Mouse (Mus musculus): ENCODE results near the gene Hsd17b6. TPM values are rescaled to one million over a fixed set of nuclear protein-coding genes. Genes with fewer than 3 reads are reported as not detected.
"Not testable (repeated sequence)": the region's sequence is repeated elsewhere in the genome, so short reads cannot be mapped to it uniquely, and the experiment has no call there.

The Hsd17b6 gene
- polyA plus RNA-seq (2015; fragmentation: Nextera tagmentation; extraction: Ambion mirVana), result 0.09 and 0.13 TPM in 2 replicates

- H3K4me3 ChIP-seq (replicated peaks), result no peak within 1 kb of the TSS
- no peaks in the 10 kb centered on the region for H3K36me3 ChIP-seq (replicated peaks)
- no peak within 1 kb of the TSS for H3K4me2 ChIP-seq
- H3K27ac ChIP-seq (replicated peaks), result no peak within 1 kb of the TSS
- 0 out of 2 replicates have a peak, but pooled peaks cover 2% of the 10 kb centered on the region for H3K4me1 ChIP-seq (replicated peaks)
- no peaks in the 10 kb centered on the region for H3K9me3 ChIP-seq (replicated peaks)
- no peak for ATAC-seq (ENCODE audit: insufficient read depth)
- H3K9ac ChIP-seq, result no peak within 1 kb of the TSS
- 71% methylated on average over 1 of the region's 1 CpGs for WGBS (ENCODE audit: insufficient replicate concordance)
- no peaks in the 10 kb centered on the region for H3K27me3 ChIP-seq
Measured at GRCm38 (mm10) chr10:128007446-128007845, at the start of gene Hsd17b6. Gene Hsd17b6 (minus strand): TSS chr10:128007611.

GRCm38 (mm10) chr10:128053001-128053400 is 45.6 kb upstream of the Hsd17b6 start:
- no peak for ATAC-seq (ENCODE audit: insufficient read depth)
- WGBS (ENCODE audit: insufficient replicate concordance), result 88% methylated on average over 8 of the region's 8 CpGs
- no peak overlapping the region for H3K27ac ChIP-seq (replicated peaks)

GRCm38 (mm10) chr10:128052136-128052535 is 44.7 kb upstream of the Hsd17b6 start:
- not testable (repeated sequence) for H3K9me3 ChIP-seq (replicated peaks); H3K27ac ChIP-seq (replicated peaks); H3K9ac ChIP-seq; H3K4me1 ChIP-seq (replicated peaks); H3K4me2 ChIP-seq; ATAC-seq (ENCODE audit: insufficient read depth); H3K4me3 ChIP-seq (replicated peaks); H3K27me3 ChIP-seq
- WGBS (ENCODE audit: insufficient replicate concordance), result 67% methylated on average over 1 of the region's 2 CpGs
- peaks cover 44% of the 10 kb centered on the region for H3K36me3 ChIP-seq (replicated peaks)

More at GRCm38 (mm10) chr10:128053001-128053400, 45.6 kb upstream of the Hsd17b6 start:
- Histone ChIP-seq H3K4me1 (replicated peaks) (peaks cover 7% of the 10 kb centered on the region), H3K9me3 (replicated peaks) (no peaks in the 10 kb centered on the region), H3K27me3 (no peaks in the 10 kb centered on the region), H3K4me2 (no peak overlapping the region), H3K36me3 (replicated peaks) (peaks cover 35% of the 10 kb centered on the region), H3K9ac (no peak overlapping the region), H3K4me3 (replicated peaks) (no peak overlapping the region)

GRCm38 (mm10) chr10:128051589-128051988 is 44.2 kb upstream of the Hsd17b6 start:
- H3K27ac ChIP-seq (replicated peaks), result no peak overlapping the region
- no peaks in the 10 kb centered on the region for H3K4me1 ChIP-seq (replicated peaks)
- H3K9ac ChIP-seq, result no peak overlapping the region
- ATAC-seq (ENCODE audit: insufficient read depth), result no peak
- no peaks in the 10 kb centered on the region for H3K27me3 ChIP-seq
- no peak overlapping the region for H3K4me3 ChIP-seq (replicated peaks)
- peaks cover 50% of the 10 kb centered on the region for H3K36me3 ChIP-seq (replicated peaks)
- no peak overlapping the region for H3K4me2 ChIP-seq
- no peaks in the 10 kb centered on the region for H3K9me3 ChIP-seq (replicated peaks)
- WGBS (ENCODE audit: insufficient replicate concordance), result 88% methylated on average over 5 of the region's 5 CpGs

- H3K4me2 ChIP-seq, result no peak overlapping the region
- peaks cover 62% of the 10 kb centered on the region for H3K36me3 ChIP-seq (replicated peaks)
- no peaks in the 10 kb centered on the region for H3K27me3 ChIP-seq
- H3K9ac ChIP-seq, result no peak overlapping the region
- no peak overlapping the region for H3K4me3 ChIP-seq (replicated peaks)
- H3K4me1 ChIP-seq (replicated peaks), result peaks cover 3% of the 10 kb centered on the region; the same call in 1 of the 2 replicates
- ATAC-seq (ENCODE audit: insufficient read depth), result no peak
- WGBS (ENCODE audit: insufficient replicate concordance), result 80% methylated on average over 2 of the region's 2 CpGs
- no peak overlapping the region for H3K27ac ChIP-seq (replicated peaks)
- no peaks in the 10 kb centered on the region for H3K9me3 ChIP-seq (replicated peaks)
Measured at GRCm38 (mm10) chr10:128050355-128050754, 42.9 kb upstream of the Hsd17b6 start.

- 83% methylated on average over 2 of the region's 2 CpGs for WGBS (ENCODE audit: insufficient replicate concordance)
- no peak overlapping the region for H3K27ac ChIP-seq (replicated peaks)
- no peak overlapping the region for H3K4me2 ChIP-seq
- no peak for ATAC-seq (ENCODE audit: insufficient read depth)
- no peak overlapping the region for H3K4me3 ChIP-seq (replicated peaks)
- H3K9me3 ChIP-seq (replicated peaks), result no peaks in the 10 kb centered on the region
- H3K36me3 ChIP-seq (replicated peaks), result peaks cover 67% of the 10 kb centered on the region
- H3K9ac ChIP-seq, result no peak overlapping the region
- H3K4me1 ChIP-seq (replicated peaks), result peaks cover 9% of the 10 kb centered on the region
- no peaks in the 10 kb centered on the region for H3K27me3 ChIP-seq
Measured at GRCm38 (mm10) chr10:128049741-128050140, 42.3 kb upstream of the Hsd17b6 start.

GRCm38 (mm10) chr10:128048157-128048556 is 40.7 kb upstream of the Hsd17b6 start:
- Histone ChIP-seq H3K4me3 (replicated peaks) (no peak overlapping the region), H3K36me3 (replicated peaks) (peaks cover 83% of the 10 kb centered on the region), H3K27ac (replicated peaks) (no peak overlapping the region), H3K9me3 (replicated peaks) (no peaks in the 10 kb centered on the region), H3K9ac (no peak overlapping the region), H3K4me2 (no peak overlapping the region), H3K27me3 (no peaks in the 10 kb centered on the region), H3K4me1 (replicated peaks) (peaks cover 20% of the 10 kb centered on the region)
- WGBS (ENCODE audit: insufficient replicate concordance), result 94% methylated on average over 8 of the region's 8 CpGs
- no peak for ATAC-seq (ENCODE audit: insufficient read depth)

GRCm38 (mm10) chr10:128043041-128043835 is 35.8 kb upstream of the Hsd17b6 start:
- Histone ChIP-seq H3K36me3 (replicated peaks) (peaks cover 98% of the 10 kb centered on the region), H3K27me3 (no peaks in the 10 kb centered on the region), H3K4me1 (replicated peaks) (peaks cover 59% of the 10 kb centered on the region), H3K4me3 (replicated peaks) (no peak overlapping the region), H3K4me2 (no peak overlapping the region), H3K27ac (replicated peaks) (no peak overlapping the region), H3K9ac (no peak overlapping the region), H3K9me3 (replicated peaks) (no peaks in the 10 kb centered on the region)
- no peak for ATAC-seq (ENCODE audit: insufficient read depth)
- WGBS (ENCODE audit: insufficient replicate concordance), result 57% methylated on average over 3 of the region's 3 CpGs

GRCm38 (mm10) chr10:128042466-128042865 is 35.1 kb upstream of the Hsd17b6 start:
- H3K27me3 ChIP-seq, result no peaks in the 10 kb centered on the region
- H3K4me1 ChIP-seq (replicated peaks), result peaks cover 65% of the 10 kb centered on the region
- no peak overlapping the region for H3K9ac ChIP-seq
- no peak overlapping the region for H3K4me2 ChIP-seq
- no peak overlapping the region for H3K27ac ChIP-seq (replicated peaks)
- ATAC-seq (ENCODE audit: insufficient read depth), result no peak
- no peaks in the 10 kb centered on the region for H3K9me3 ChIP-seq (replicated peaks)
- 88% methylated on average over 3 of the region's 3 CpGs for WGBS (ENCODE audit: insufficient replicate concordance)
- H3K4me3 ChIP-seq (replicated peaks), result no peak overlapping the region
- peaks cover 94% of the 10 kb centered on the region for H3K36me3 ChIP-seq (replicated peaks)

- Histone ChIP-seq H3K9me3 (replicated peaks) (no peaks in the 10 kb centered on the region), H3K27ac (replicated peaks) (no peak overlapping the region), H3K4me3 (replicated peaks) (no peak overlapping the region), H3K4me1 (replicated peaks) (peaks cover 73% of the 10 kb centered on the region), H3K27me3 (no peaks in the 10 kb centered on the region), H3K4me2 (no peak overlapping the region), H3K9ac (no peak overlapping the region), H3K36me3 (replicated peaks) (peaks cover 86% of the 10 kb centered on the region)
- 91% methylated on average over 4 of the region's 4 CpGs for WGBS (ENCODE audit: insufficient replicate concordance)
- no peak for ATAC-seq (ENCODE audit: insufficient read depth)
Measured at GRCm38 (mm10) chr10:128041636-128042035, 34.2 kb upstream of the Hsd17b6 start.

- Histone ChIP-seq H3K4me2 (no peak overlapping the region), H3K36me3 (replicated peaks) (peaks cover 72% of the 10 kb centered on the region), H3K27ac (replicated peaks) (no peak overlapping the region), H3K9ac (no peak overlapping the region), H3K27me3 (no peaks in the 10 kb centered on the region), H3K4me3 (replicated peaks) (no peak overlapping the region), H3K4me1 (replicated peaks) (peaks cover 71% of the 10 kb centered on the region), H3K9me3 (replicated peaks) (no peaks in the 10 kb centered on the region)
- whole genome bisulfite sequencing (ENCODE audit: insufficient replicate concordance), result 82% methylated on average over 5 of the region's 5 CpGs
- ATAC-seq (ENCODE audit: insufficient read depth), result no peak
Measured at GRCm38 (mm10) chr10:128040293-128040692, 32.9 kb upstream of the Hsd17b6 start.
